Mouse (Mus musculus) forebrain, embryonic 12.5 days (tissue): Measurements from ENCODE around the gene Tspan4. TPM values are rescaled to one million over a fixed set of nuclear protein-coding genes. Genes with fewer than 3 reads are reported as not detected.

Experiments used
- ATAC-seq: fragments of 200-750 bp; cut with Nextera tagmentation; 2 replicates; pipeline ENCODE4 v1.8.0; 2017; ENCODE audit warnings: moderate TSS enrichment; ENCODE audit not compliant: low FRiP score
- H3K27ac ChIP-seq: fragments of 300-500 bp; sonication (generic); 2 replicates; pipeline ENCODE4 v1.5.1; 2016; ENCODE audit warnings: mild to moderate bottlenecking
- H3K27me3 ChIP-seq: fragments of 300-500 bp; sonication (generic); 2 replicates; pipeline ENCODE4 v1.6.1; 2016; ENCODE audit warnings: mild to moderate bottlenecking
- H3K36me3 ChIP-seq: fragments of 300-500 bp; sonication (generic); replicated peaks from 2 replicates; pipeline ENCODE4 v1.6.1; 2016; ENCODE audit warnings: mild to moderate bottlenecking
- H3K4me1 ChIP-seq: fragments of 300-500 bp; sonication (generic); 2 replicates; pipeline ENCODE4 v1.6.1; 2016
- H3K4me2 ChIP-seq: fragments of 300-500 bp; sonication (generic); 2 replicates; pipeline ENCODE4 v1.6.1; 2016; ENCODE audit warnings: mild to moderate bottlenecking, moderate library complexity
- H3K4me3 ChIP-seq: fragments of 300-500 bp; sonication (generic); replicated peaks from 2 replicates; pipeline ENCODE4 v1.5.1; 2016; ENCODE audit warnings: mild to moderate bottlenecking
- H3K9ac ChIP-seq: fragments of 300-500 bp; sonication (generic); 2 replicates; pipeline ENCODE4 v1.6.1; 2016; ENCODE audit warnings: mild to moderate bottlenecking
- H3K9me3 ChIP-seq: fragments of 300-500 bp; sonication (generic); 2 replicates; pipeline ENCODE4 v1.6.1; 2016
- WGBS: fragments of 180-500 bp; shearing (Covaris S2); methylation state at CpG from one replicate; pipeline ENCODE4 v1.1.7; 2016; 5-methylcytosine and 5-hydroxymethylcytosine counted together
- polyA plus RNA-seq: library from polyadenylated mRNA; unstranded; fragments of >200 nt; fragmentation: Nextera tagmentation; extraction: Ambion mirVana; gene quantifications from 2 replicates; pipeline ENCODE4 v1.2.1, GENCODE M21; 2016

The Tspan4 gene
- polyA plus RNA-seq, 1 experiment from 2014 or later, result 24.2 TPM

DNA sequence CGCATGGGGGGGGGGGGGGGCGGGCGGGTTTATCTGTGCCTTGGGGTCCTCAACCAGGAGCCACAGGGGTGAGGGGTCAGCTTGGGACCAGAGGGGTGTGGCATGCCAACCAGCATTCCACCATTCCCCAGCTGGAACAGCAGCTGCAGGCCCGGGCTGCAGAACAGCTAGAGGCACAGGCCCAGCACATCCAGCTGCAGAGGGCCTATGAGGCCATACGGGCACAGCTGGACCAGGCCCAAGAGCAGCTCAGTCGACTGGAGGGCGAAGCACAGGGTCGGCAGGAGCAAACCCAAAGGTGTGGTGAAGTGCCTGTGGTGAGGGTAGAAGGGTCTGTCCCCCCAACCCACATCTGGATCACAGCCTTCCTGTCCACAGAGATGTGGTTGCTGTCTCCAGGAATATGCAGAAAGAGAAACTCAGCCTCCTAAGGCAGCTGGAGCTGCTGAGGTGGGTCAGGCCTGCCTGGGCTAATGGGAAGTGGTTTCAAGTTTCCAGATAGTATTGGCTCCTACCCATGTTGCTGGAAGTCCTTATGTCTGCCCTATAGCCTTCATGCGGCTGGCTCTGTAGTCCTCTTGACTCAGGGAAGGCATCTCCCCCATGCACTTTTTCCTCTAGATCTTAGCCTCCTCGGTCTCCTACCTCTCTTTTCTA is 9.5 kb upstream of the Tspan4 start:
- peaks cover 12% of the 10 kb centered on the region for H3K36me3 ChIP-seq
- peaks cover 54% of the 10 kb centered on the region for H3K4me1 ChIP-seq
- H3K9ac ChIP-seq, result peak overlapping the region; percentile 25; the same call in 1 of the 2 replicates
- 49% methylated on average over 8 of the region's 10 CpGs for WGBS
- H3K4me2 ChIP-seq, result no peak overlapping the region
- H3K27me3 ChIP-seq, result peaks cover 64% of the 10 kb centered on the region
- H3K9me3 ChIP-seq, result no peaks in the 10 kb centered on the region
- H3K27ac ChIP-seq, result no peak overlapping the region
- no peak overlapping the region for H3K4me3 ChIP-seq
- no peak for ATAC-seq

DNA sequence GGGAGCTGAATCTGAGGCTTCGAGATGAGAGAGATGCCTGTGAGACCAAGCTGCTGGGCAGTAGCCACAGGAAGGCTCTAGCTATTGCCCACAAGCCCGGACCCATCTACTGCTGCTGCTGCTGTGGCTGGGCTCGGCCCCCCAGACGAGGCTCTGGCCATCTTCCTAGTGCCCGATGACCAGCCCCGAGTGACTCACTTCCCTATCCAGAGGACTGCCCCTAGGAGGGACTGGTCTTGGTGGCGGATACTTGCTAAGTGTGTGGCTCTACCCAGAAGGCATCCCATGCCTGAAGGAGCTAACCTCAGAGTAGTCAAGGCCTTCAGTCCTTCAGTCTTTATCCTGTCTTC is 9.0 kb upstream of the Tspan4 start:
- Histone ChIP-seq H3K9ac (no peak overlapping the region), H3K4me1 (peaks cover 54% of the 10 kb centered on the region), H3K27ac (no peak overlapping the region), H3K27me3 (peaks cover 59% of the 10 kb centered on the region), H3K4me2 (no peak overlapping the region), H3K9me3 (no peaks in the 10 kb centered on the region), H3K4me3 (no peak overlapping the region), H3K36me3 (peaks cover 17% of the 10 kb centered on the region)
- no peak for ATAC-seq
- 77% methylated on average over 7 of the region's 7 CpGs for WGBS

DNA sequence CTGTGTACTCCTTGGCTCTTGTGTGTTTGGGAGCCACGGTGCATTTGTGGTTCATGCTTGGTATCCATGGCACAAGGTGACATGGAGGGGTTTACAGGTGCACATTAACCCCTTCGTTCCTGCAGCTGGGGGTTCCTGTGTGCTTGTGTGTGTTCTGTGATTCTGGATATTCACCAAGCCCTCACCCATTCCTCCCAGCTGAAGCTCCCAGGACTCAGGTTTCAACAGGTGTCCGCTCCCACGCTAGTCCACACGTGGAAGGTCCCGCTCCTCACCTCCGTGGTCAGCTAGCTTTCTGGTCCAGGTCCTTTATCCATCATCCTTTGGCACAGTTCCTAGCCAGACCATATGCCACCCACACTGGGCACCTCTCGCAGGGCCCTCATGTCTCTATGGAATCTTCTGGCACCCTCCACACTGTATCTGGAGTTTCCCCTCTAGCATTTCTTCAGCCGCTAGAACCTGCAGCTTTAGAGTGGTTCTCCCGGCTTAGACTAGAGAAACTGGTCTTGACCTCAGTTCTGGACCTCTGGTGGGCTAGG is 8.4 kb upstream of the Tspan4 start:
- Histone ChIP-seq H3K27ac (no peak overlapping the region), H3K9me3 (no peaks in the 10 kb centered on the region), H3K4me3 (peak overlapping the region; percentile 60), H3K36me3 (peaks cover 23% of the 10 kb centered on the region), H3K27me3 (peaks cover 53% of the 10 kb centered on the region), H3K4me1 (peaks cover 50% of the 10 kb centered on the region), H3K4me2 (peak overlapping the region; percentile 65), H3K9ac (peak overlapping the region; percentile 71)
- ATAC-seq, result no peak
- WGBS, result 61% methylated on average over 10 of the region's 10 CpGs

DNA sequence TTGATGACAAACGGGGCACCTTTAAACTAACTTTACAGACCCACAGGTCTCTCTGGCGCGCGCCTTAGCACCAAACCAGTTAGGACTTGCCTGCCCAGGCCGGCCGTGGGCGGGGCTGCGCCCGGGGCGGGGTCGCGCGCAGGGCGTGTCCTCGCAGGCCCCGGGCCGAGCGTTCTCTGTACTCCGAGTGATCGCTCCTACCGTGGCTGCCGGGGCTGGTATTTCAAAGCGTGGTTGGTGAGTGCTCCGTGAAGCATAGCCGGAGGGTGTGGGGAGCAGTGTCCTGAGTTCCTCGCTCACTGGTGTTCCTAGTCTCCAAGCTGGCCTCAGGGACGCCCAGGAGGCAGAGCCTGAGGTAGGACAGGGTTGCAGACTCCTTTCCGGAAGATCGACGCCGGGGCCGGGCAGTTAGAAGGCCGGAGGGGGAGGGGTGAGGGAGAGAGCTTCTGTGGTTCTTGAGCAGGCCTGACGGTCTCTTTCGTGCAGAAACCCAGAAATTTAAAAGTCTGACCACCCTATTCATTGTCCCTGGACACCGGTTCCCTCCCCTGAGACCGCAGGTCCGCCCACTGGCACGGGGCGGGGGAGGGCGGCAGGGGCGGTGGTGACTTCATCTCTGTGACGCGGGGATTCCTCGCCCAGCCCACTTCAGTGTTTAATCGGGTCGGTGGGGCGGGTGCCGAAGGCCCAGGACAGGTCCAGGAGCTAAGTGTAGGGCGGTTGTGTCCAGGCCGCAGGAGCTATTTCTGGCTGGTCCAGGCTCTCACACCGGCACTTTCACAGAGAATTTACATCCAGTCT is 7.6 kb upstream of the Tspan4 start, which contains the start of gene Cd151:
TSS of gene Cd151 (plus strand) at position 163 of the 801 bp plus-strand sequence.
- peak within 1 kb of the TSS; percentile 65 for H3K4me2 ChIP-seq
- H3K36me3 ChIP-seq, result peaks cover 29% of the 10 kb centered on the region
- ATAC-seq, result peak; percentile 72
- H3K9ac ChIP-seq, result peak within 1 kb of the TSS; percentile 71
- H3K27ac ChIP-seq, result peak within 1 kb of the TSS; percentile 84
- no peaks in the 10 kb centered on the region for H3K9me3 ChIP-seq
- peaks cover 42% of the 10 kb centered on the region for H3K4me1 ChIP-seq
- H3K27me3 ChIP-seq, result peaks cover 45% of the 10 kb centered on the region
- under 1% methylated on average over 52 of the region's 52 CpGs for WGBS
- H3K4me3 ChIP-seq, result peak within 1 kb of the TSS; percentile 60

DNA sequence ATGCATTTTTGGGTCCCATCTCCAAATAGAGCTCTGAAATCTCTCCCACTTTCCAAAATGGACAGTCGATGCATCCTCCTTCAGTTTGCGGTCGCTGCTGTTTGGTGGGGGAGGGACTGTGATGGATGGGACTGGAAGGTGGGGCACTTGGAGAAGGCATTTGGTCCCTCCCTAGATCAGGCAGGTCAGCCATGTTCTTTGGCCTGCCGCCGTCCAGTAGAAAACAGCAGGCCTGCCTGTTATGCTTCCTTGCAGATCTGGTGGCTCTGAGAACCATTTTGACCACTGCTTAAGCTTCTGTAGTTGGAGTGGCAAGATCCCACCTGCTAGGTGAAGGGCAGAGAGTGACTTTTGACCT is 6.9 kb upstream of the Tspan4 start:
- Histone ChIP-seq H3K4me1 (peaks cover 41% of the 10 kb centered on the region), H3K4me2 (peak overlapping the region; percentile 65), H3K9me3 (no peaks in the 10 kb centered on the region), H3K9ac (peak overlapping the region; percentile 71), H3K36me3 (peaks cover 34% of the 10 kb centered on the region), H3K4me3 (peak overlapping the region; percentile 60), H3K27me3 (peaks cover 38% of the 10 kb centered on the region), H3K27ac (peak overlapping the region; percentile 84)
- WGBS, result 29% methylated on average over 5 of the region's 5 CpGs
- peak; percentile 6; the same call in 1 of the 2 replicates for ATAC-seq

DNA sequence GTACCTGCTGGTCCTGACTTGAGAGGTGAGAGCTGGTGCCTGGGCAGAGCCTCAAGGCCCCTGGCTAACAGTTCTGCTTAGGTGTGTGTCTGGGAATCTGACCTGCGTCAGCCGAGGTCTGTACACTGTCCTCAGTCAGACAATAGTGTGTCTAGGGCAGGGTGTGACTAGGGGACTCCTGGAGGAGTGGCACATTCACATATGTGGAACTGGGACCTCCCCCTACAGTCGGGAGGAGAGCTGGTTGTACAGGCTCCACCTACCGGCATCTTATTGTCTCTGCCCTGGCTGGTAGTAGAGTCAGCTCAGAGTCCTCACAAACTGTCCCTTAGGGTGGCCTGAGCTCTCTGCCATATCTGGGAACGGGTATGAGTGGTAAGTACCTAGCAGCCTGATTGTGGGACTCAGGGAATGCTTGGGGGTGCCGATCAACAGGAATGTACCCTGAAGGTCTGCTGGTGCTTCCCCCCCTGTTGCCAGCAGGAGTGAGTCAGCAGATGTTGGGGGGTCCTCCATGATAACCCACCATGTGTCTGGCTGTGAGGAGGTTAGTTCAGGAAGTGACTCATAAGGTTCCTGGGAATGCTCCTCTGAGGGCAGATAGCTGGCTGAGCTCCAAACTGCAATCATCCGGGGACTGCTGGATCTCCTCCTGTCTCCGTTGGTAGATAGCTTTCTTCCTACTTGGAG is 6.4 kb upstream of the Tspan4 start:
- Histone ChIP-seq H3K9ac (peak overlapping the region; percentile 71), H3K4me3 (peak overlapping the region; percentile 60), H3K27ac (peak overlapping the region; percentile 84), H3K4me2 (peak overlapping the region; percentile 65), H3K27me3 (peaks cover 33% of the 10 kb centered on the region), H3K9me3 (no peaks in the 10 kb centered on the region), H3K36me3 (peaks cover 34% of the 10 kb centered on the region), H3K4me1 (peaks cover 46% of the 10 kb centered on the region)
- 21% methylated on average over 8 of the region's 8 CpGs for WGBS
- ATAC-seq, result peak; percentile 82

DNA sequence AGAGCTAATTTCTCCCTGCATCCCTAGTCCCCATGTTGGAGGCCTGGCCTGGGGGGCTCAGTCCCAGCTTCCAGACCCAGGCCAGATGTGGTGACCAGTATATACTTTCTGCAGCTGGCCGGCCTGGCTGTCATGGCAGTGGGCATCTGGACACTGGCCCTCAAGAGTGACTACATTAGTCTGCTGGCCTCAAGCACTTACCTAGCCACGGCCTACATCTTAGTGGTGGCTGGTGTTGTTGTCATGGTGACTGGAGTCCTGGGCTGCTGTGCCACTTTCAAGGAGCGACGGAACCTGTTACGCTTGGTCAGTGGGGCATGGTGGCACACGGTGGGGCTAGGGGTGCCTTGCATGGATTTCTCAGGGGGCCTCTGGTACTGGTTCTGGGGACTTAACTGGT is 5.7 kb upstream of the Tspan4 start:
- Histone ChIP-seq H3K36me3 (peaks cover 34% of the 10 kb centered on the region), H3K27ac (peak overlapping the region; percentile 84), H3K9me3 (no peaks in the 10 kb centered on the region), H3K4me1 (peaks cover 53% of the 10 kb centered on the region), H3K9ac (peak overlapping the region; percentile 71; the same call in 1 of the 2 replicates), H3K4me2 (peak overlapping the region; percentile 65), H3K27me3 (peaks cover 26% of the 10 kb centered on the region), H3K4me3 (peak overlapping the region; percentile 60)
- WGBS, result 79% methylated on average over 6 of the region's 6 CpGs
- no peak for ATAC-seq

DNA sequence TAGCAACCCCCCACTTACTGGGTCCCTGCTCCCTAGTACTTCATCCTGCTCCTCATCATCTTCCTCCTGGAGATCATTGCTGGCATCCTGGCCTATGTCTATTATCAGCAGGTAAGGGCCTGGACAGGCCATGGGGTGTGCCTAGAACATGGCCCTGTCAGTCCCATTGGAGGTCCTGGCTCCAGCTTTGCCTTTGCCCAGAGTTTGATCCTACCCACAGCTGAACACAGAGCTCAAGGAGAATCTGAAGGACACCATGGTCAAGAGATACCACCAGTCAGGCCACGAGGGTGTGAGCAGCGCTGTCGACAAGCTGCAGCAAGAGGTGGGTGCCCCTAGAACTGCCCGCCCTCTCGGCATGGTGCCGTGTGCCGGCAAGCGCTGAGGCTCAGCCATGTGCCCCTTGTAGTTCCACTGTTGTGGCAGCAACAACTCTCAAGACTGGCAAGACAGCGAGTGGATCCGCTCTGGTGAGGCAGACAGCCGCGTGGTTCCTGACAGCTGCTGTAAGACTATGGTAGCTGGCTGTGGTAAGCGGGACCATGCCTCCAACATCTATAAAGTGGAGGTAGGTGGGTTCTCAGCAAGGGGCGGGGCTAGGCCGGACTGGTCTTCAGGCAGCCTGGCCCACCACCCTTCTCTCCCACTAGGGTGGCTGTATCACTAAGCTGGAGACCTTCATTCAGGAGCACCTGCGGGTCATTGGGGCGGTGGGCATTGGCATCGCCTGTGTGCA is 5.0 kb upstream of the Tspan4 start:
- WGBS, result 87% methylated on average over 18 of the region's 18 CpGs
- no peaks in the 10 kb centered on the region for H3K9me3 ChIP-seq
- peaks cover 34% of the 10 kb centered on the region for H3K36me3 ChIP-seq
- no peak overlapping the region for H3K9ac ChIP-seq
- no peak for ATAC-seq
- H3K4me2 ChIP-seq, result no peak overlapping the region
- peaks cover 49% of the 10 kb centered on the region for H3K4me1 ChIP-seq
- peaks cover 19% of the 10 kb centered on the region for H3K27me3 ChIP-seq
- no peak overlapping the region for H3K27ac ChIP-seq
- H3K4me3 ChIP-seq, result no peak overlapping the region

DNA sequence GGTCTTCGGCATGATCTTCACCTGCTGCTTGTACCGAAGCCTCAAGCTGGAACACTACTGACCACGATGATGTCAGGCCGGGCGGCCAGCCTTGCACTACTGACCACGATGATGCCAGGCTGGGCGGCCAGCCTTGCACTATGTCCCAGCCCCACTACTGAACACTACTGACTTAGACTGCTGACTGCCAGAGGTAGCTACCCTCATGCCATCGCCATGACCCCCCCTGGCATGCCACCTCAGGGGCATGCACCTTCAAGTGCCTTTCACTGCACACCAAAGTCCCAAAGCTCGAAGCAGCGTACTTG is 4.4 kb upstream of the Tspan4 start:
- Histone ChIP-seq H3K9ac (no peak overlapping the region), H3K9me3 (no peaks in the 10 kb centered on the region), H3K27ac (no peak overlapping the region), H3K27me3 (peaks cover 16% of the 10 kb centered on the region), H3K4me2 (no peak overlapping the region), H3K36me3 (peaks cover 34% of the 10 kb centered on the region), H3K4me1 (peaks cover 48% of the 10 kb centered on the region), H3K4me3 (no peak overlapping the region)
- no peak for ATAC-seq
- 96% methylated on average over 10 of the region's 10 CpGs for WGBS

DNA sequence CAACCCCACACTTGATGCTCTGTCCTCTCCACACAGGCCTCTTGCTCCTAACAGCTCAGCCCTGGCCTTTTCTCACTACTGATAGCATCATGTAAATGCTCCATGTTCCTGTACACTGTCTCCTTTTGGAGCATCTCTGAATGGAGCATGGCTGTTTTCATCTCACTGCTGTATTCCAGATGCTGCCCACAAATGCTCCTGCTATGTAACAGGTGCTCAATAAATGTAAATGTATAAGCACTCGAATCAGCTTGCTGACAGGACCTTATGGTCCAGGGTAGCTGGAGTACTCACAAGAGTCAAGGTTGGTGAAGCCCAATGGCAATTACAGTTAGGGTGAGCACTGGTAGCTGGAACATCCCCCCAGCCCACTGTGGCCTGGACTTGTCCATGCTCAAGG is 3.8 kb upstream of the Tspan4 start:
- Histone ChIP-seq H3K4me1 (peaks cover 54% of the 10 kb centered on the region), H3K9ac (no peak overlapping the region), H3K27ac (no peak overlapping the region), H3K4me3 (no peak overlapping the region), H3K27me3 (peaks cover 16% of the 10 kb centered on the region), H3K9me3 (no peaks in the 10 kb centered on the region), H3K4me2 (no peak overlapping the region), H3K36me3 (peaks cover 34% of the 10 kb centered on the region)
- ATAC-seq, result no peak
- WGBS, result 87% methylated on average over 1 of the region's 1 CpGs

DNA sequence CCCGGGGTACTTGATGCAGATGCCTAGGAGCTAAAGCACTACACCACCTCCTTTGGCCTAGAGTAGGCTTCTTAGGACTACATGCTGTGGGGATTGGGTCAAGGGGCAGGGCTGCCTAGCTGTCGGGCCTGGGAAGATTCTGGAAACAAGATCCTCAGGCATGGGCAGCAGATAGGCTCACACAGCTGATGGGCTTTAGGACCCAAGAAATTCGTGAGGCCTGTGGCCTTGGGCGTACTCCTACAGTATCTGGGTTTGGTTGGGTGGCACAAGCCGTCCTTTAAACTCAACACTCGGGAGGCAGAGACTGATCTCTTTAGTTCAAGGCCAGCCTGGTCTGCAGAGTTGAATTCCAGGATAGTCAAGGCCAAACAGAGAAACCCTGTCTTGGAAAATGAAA is 2.8 kb upstream of the Tspan4 start:
- Histone ChIP-seq H3K9me3 (no peaks in the 10 kb centered on the region), H3K36me3 (peaks cover 34% of the 10 kb centered on the region), H3K4me2 (no peak overlapping the region), H3K27ac (no peak overlapping the region), H3K4me1 (peaks cover 58% of the 10 kb centered on the region), H3K4me3 (no peak overlapping the region), H3K27me3 (peaks cover 18% of the 10 kb centered on the region), H3K9ac (no peak overlapping the region)
- no peak for ATAC-seq
- 82% methylated on average over 6 of the region's 6 CpGs for WGBS

DNA sequence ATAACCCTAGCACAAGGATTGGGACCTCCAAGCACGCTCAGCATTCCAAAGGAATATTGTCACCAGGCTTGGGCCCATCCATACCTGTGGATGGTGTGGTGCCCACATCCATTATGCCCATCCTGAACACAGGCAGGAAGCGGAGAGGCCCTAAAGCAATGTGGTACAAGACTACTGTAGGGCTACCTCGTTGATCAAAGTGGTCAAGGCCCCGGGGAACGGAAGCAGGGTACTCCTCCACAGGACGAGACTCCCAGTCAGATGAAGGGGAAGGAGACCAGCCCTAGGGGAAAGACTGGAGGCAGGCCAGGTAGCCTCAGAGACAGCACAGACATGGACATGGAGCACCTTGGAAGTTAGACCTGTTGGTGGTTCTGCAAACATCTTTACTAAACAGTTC is 2.3 kb upstream of the Tspan4 start:
- no peak overlapping the region for H3K27ac ChIP-seq
- H3K27me3 ChIP-seq, result peaks cover 24% of the 10 kb centered on the region
- H3K4me1 ChIP-seq, result peaks cover 54% of the 10 kb centered on the region
- peaks cover 34% of the 10 kb centered on the region for H3K36me3 ChIP-seq
- H3K9ac ChIP-seq, result no peak overlapping the region
- ATAC-seq, result no peak
- no peaks in the 10 kb centered on the region for H3K9me3 ChIP-seq
- H3K4me3 ChIP-seq, result no peak overlapping the region
- WGBS, result 88% methylated on average over 6 of the region's 6 CpGs
- no peak overlapping the region for H3K4me2 ChIP-seq
